Mouse (Mus musculus): Measurements from ENCODE around the gene 1700113H08Rik. TPM values are rescaled to one million over a fixed set of nuclear protein-coding genes. Genes with fewer than 3 reads are reported as not detected.

1700113H08Rik gene
- polyA plus RNA-seq, 1 experiment, result not detected

DNA sequence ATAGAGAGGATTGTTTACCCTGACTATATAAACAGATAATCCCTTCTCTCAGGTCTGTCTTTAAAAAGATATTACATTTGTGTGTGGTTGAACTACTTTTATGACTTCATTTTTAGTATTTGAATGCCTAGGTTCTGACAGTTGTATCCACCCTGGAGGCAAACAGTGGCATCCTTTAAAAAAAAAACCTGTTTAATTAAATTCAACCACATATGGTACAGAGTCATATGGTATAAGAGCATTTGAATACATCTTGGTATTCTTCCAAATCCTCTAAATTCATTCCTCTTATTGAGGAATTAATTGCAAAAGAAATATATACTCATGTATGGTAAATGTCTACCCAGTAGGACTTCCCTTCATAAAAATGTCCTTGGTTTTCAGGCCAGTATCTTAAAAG, 217.2 kb downstream of the 1700113H08Rik start:
- Histone ChIP-seq H3K27me3 (ENCODE audit: control insufficient read depth, insufficient read depth, insufficient read length) (no peaks in the 10 kb centered on the region), H3K4me3 (no peak overlapping the region), H3K4me2 (ENCODE audit: low read depth) (no peak overlapping the region), H3K79me2 (ENCODE audit: control insufficient read depth, insufficient read depth) (no peaks in the 10 kb centered on the region), H3K36me3 (ENCODE audit: control insufficient read depth, insufficient read depth) (no peaks in the 10 kb centered on the region), H3ac (ENCODE audit: control insufficient read depth, insufficient read length) (no peak overlapping the region)
- no peak for TF ChIP-seq USF1 (IDR thresholded peaks at IDR 0.05; ENCODE audit: low read depth)
- TF ChIP-seq TCF12 (IDR thresholded peaks at IDR 0.05; ENCODE audit: insufficient read depth, poor library complexity, severe bottlenecking), result no peak
- TF ChIP-seq TCF3 (IDR thresholded peaks at IDR 0.05; ENCODE audit: insufficient read length, low read depth), result no peak
- TF ChIP-seq POLR2AphosphoS2 (IDR thresholded peaks at IDR 0.05; ENCODE audit: insufficient read length, low read depth), result no peak
- TF ChIP-seq MYOD1 (IDR thresholded peaks at IDR 0.05; ENCODE audit: control insufficient read depth in 1 of 3, insufficient read length in 2 of 3, low read depth in 2 of 3), result no peak
- TF ChIP-seq CEBPB (IDR thresholded peaks at IDR 0.05; ENCODE audit: insufficient read depth, poor library complexity, severe bottlenecking), result no peak
- TF ChIP-seq MAX (IDR thresholded peaks at IDR 0.05; ENCODE audit: low read depth), result no peak
- no peak for TF ChIP-seq REST (IDR thresholded peaks at IDR 0.05; ENCODE audit: insufficient read depth, insufficient read length)
- no peak for TF ChIP-seq E2F4 (IDR thresholded peaks at IDR 0.05; ENCODE audit: insufficient read depth)
- TF ChIP-seq SRF (IDR thresholded peaks at IDR 0.05; ENCODE audit: control insufficient read depth, insufficient read length, low read depth), result no peak
- no peak for TF ChIP-seq POLR2A (IDR thresholded peaks at IDR 0.05; ENCODE audit: insufficient read length, low read depth)
- no peak for TF ChIP-seq MYOG (IDR thresholded peaks at IDR 0.05; ENCODE audit: control insufficient read depth in 1 of 3, insufficient read depth in 1 of 3, insufficient read length in 2 of 3, low read depth in 2 of 3)

Other genes starting within 250 kb of the 1700113H08Rik start
- 0.17 TPM for gene Stab2, start 50.0 kb upstream of the 1700113H08Rik start, polyA plus RNA-seq (2012; fragmentation: generic; extraction: Trizol)